Mouse (Mus musculus) heart, postnatal 4 days (tissue): Measurements from ENCODE around the gene Tenm4. TPM values are rescaled to one million over a fixed set of nuclear protein-coding genes. Genes with fewer than 3 reads are reported as not detected.
A peak's percentile ranks its signal among the peaks of the same experiment; 100 is the strongest.

Experiments used
- DNase-seq: peaks from one replicate; pipeline ENCODE4 v3.0.0; 2021
- total RNA-seq, 2 experiments: library from RNA; stranded (reverse); gene quantifications; 2 replicates each; pipeline ENCODE4 v1.2.3; 2021

Gene Tenm4
- total RNA-seq, 2 experiments from 2014 or later, result 8.3 to 8.7 TPM

- DNase-seq, result no peak
Measured at GRCm38 (mm10) chr7:96859684-96860083, 688.6 kb downstream of the Tenm4 start.

- DNase-seq, result peak; percentile 54
Measured at GRCm38 (mm10) chr7:96860650-96861049, 689.6 kb downstream of the Tenm4 start.

- DNase-seq, result no peak
Measured at GRCm38 (mm10) chr7:96864894-96865722, 694.1 kb downstream of the Tenm4 start.

GRCm38 (mm10) chr7:96869079-96869810, 698.2 kb downstream of the Tenm4 start:
- no peak for DNase-seq

- no peak for DNase-seq
Measured at GRCm38 (mm10) chr7:96870473-96870872, 699.4 kb downstream of the Tenm4 start.

- no peak for DNase-seq
Measured at GRCm38 (mm10) chr7:96871031-96871430, 700.0 kb downstream of the Tenm4 start.

GRCm38 (mm10) chr7:96878511-96879276, 707.6 kb downstream of the Tenm4 start:
- DNase-seq, result no peak

GRCm38 (mm10) chr7:96879593-96879992, 708.5 kb downstream of the Tenm4 start:
- DNase-seq, result no peak

- no peak for DNase-seq
Measured at GRCm38 (mm10) chr7:96880221-96880944, 709.3 kb downstream of the Tenm4 start.

- no peak for DNase-seq
Measured at GRCm38 (mm10) chr7:96883297-96883696, 712.3 kb downstream of the Tenm4 start.

GRCm38 (mm10) chr7:96887088-96887654, 716.1 kb downstream of the Tenm4 start:
- no peak for DNase-seq

GRCm38 (mm10) chr7:96889061-96890034, 718.3 kb downstream of the Tenm4 start:
- DNase-seq, result no peak

GRCm38 (mm10) chr7:96890035-96890621, 719.1 kb downstream of the Tenm4 start:
- DNase-seq, result no peak

- no peak for DNase-seq
Measured at GRCm38 (mm10) chr7:96890987-96891386, 719.9 kb downstream of the Tenm4 start.

- no peak for DNase-seq
Measured at GRCm38 (mm10) chr7:96899036-96899569, 728.1 kb downstream of the Tenm4 start.

GRCm38 (mm10) chr7:96902183-96902582, 731.1 kb downstream of the Tenm4 start:
- DNase-seq, result no peak

- no peak for DNase-seq
Measured at GRCm38 (mm10) chr7:96903088-96903985, 732.3 kb downstream of the Tenm4 start.

- no peak for DNase-seq
Measured at GRCm38 (mm10) chr7:96904442-96904841, 733.4 kb downstream of the Tenm4 start.

- no peak for DNase-seq
Measured at GRCm38 (mm10) chr7:96904936-96905335, 733.9 kb downstream of the Tenm4 start.
